Mouse (Mus musculus): ENCODE data around the gene Scly.

GRCm38 (mm10) chr1:91249564-91250414, 48.3 kb upstream of the Scly start, which contains the start of gene Ube2f:
- TF ChIP-seq CTCF (IDR thresholded peaks at IDR 0.05; ENCODE audit: borderline replicate concordance, control insufficient read depth, extremely low read depth, insufficient read depth, low read length, poor library complexity) (0 out of 2 replicates have a peak, but pooled peaks have one; percentile 48), POLR2A (IDR thresholded peaks at IDR 0.05; ENCODE audit: control insufficient read depth, extremely low read depth, insufficient read depth, low read length, poor library complexity) (no peak)

Measured in thymus, adult 2 months (tissue).